Mouse (Mus musculus) cortical plate, adult 2 months (tissue): ENCODE data around the gene Med19.

ENCODE experiments used
- CTCF ChIP-seq: fragments of 200-500 bp; IDR thresholded peaks from 2 replicates; pipeline ENCODE4 v1.5.1; 2011; ENCODE audit warnings: mild to moderate bottlenecking, control low read depth, low read length; ENCODE audit not compliant: insufficient read depth; ENCODE audit errors: extremely low read depth
- POLR2A ChIP-seq: fragments of 200-500 bp; IDR thresholded peaks from 2 replicates; pipeline ENCODE4 v1.6.1; 2011; ENCODE audit warnings: mild to moderate bottlenecking, low read length, control low read depth; ENCODE audit not compliant: insufficient read depth; ENCODE audit errors: extremely low read depth

- TF ChIP-seq POLR2A (no peak), CTCF (no peak)
Measured at GRCm38 (mm10) chr2:84705295-84705694, 27.1 kb downstream of the Med19 start.
